ENCODE assay signal across 8 mouse cellular contexts in genomic region chr2:6322376-6322901, GRCm38 (mm10). TPM values are rescaled to one million over a fixed set of nuclear protein-coding genes. Genes with fewer than 3 reads are reported as not detected.
DNase-seq lines count a peak whose midpoint lies in the region; ATAC-seq lines count a peak whose summit lies in the region.

TSS of gene Usp6nl (plus strand) at chr2:6322667.

- no peaks in the 10 kb centered on the region for H3K9me3 ChIP-seq in hindbrain, embryonic 12.5 days (replicated peaks)

- peak within 1 kb of the TSS; percentile 94 for H3K4me3 ChIP-seq in hindbrain, embryonic 12.5 days

- peak; percentile 90 for DNase-seq in NIH3T3 (ENCODE audit: low read depth)
- DNase-seq in cerebellum, postnatal 10 days: peak; percentile 89 to 92
- peak; percentile 36 to 79 for DNase-seq in frontal cortex, postnatal 10 days (ENCODE audit: low spot score in 2 of 2)
- DNase-seq in layer of hippocampus, postnatal 25 days (ENCODE audit: extremely low spot score in 1 of 2, low spot score in 1 of 2): peak; percentile 62 to 69
- peak; percentile 92 for DNase-seq in lung, postnatal 14 days
- DNase-seq in ovary, postnatal 36 days (ENCODE audit: low spot score): peak; percentile 94
- DNase-seq in thymus, postnatal 14 days: peak; percentile 86

- peak within 1 kb of the TSS; percentile 63 for H3K4me2 ChIP-seq in hindbrain, embryonic 12.5 days (replicated peaks)

- ATAC-seq in hindbrain, embryonic 12.5 days (ENCODE audit: low FRiP score): peak; percentile 88

- H3K27ac ChIP-seq in hindbrain, embryonic 12.5 days: peak within 1 kb of the TSS; percentile 98

- H3K27me3 ChIP-seq in hindbrain, embryonic 12.5 days: no peaks in the 10 kb centered on the region

- under 1% methylated on average over 73 of the region's 75 CpGs for WGBS in hindbrain, embryonic 12.5 days

- H3K36me3 ChIP-seq in hindbrain, embryonic 12.5 days: no peaks in the 10 kb centered on the region

- peak within 1 kb of the TSS; percentile 97 for H3K9ac ChIP-seq in hindbrain, embryonic 12.5 days

- peaks cover 19% of the 10 kb centered on the region for H3K4me1 ChIP-seq in hindbrain, embryonic 12.5 days

RNA-seq across cellular contexts. Expression of gene Usp6nl, which starts in this region (rescaled TPM):
- 15.6 and 16.3 TPM in 2 replicates for polyA plus RNA-seq in hindbrain, embryonic 12.5 days (2016; fragmentation: Nextera tagmentation; extraction: Ambion mirVana)
- 10 to 100 TPM; 16.7 to 17.2 TPM for total RNA-seq in layer of hippocampus, postnatal 25 days (2021)

Comparison
In these comparisons a context has a peak if more than half of its experiments do, and no peak if none do; other contexts are left out.
1. Peak in every context shown above with its lines: DNase-seq, ATAC-seq, H3K4me3 ChIP-seq and H3K27ac ChIP-seq.